Mouse (Mus musculus) MN1 (cell line): ENCODE data around the gene Mlx.

Source experiments
- DNase-seq: peaks from one replicate; pipeline ENCODE4 v3.0.0-alpha.2; 2016; ENCODE audit warnings: low spot score

Mlx gene

GRCm38 (mm10) chr11:101086756-101087681 lies at the start of gene Mlx:
TSS of gene Mlx (plus strand) at chr11:101087277.
- peak; percentile 92 for DNase-seq

GRCm38 (mm10) chr11:101037795-101038194 lies 49.3 kb upstream of the Mlx start:
- DNase-seq: no peak

GRCm38 (mm10) chr11:101045826-101046225 lies 41.3 kb upstream of the Mlx start:
- no peak for DNase-seq

GRCm38 (mm10) chr11:101046440-101046839 lies 40.6 kb upstream of the Mlx start:
- no peak for DNase-seq

GRCm38 (mm10) chr11:101047502-101047901 lies 39.6 kb upstream of the Mlx start:
- DNase-seq: no peak

GRCm38 (mm10) chr11:101050359-101050758 lies 36.7 kb upstream of the Mlx start:
- DNase-seq: no peak

- peak; percentile 36 for DNase-seq
Measured at GRCm38 (mm10) chr11:101051051-101051493, 36.0 kb upstream of the Mlx start.

- no peak for DNase-seq
Measured at GRCm38 (mm10) chr11:101051617-101052016, 35.5 kb upstream of the Mlx start.

- DNase-seq: no peak
Measured at GRCm38 (mm10) chr11:101052751-101053473, 34.2 kb upstream of the Mlx start.

- DNase-seq: no peak
Measured at GRCm38 (mm10) chr11:101053974-101054373, 33.1 kb upstream of the Mlx start.

GRCm38 (mm10) chr11:101055418-101055817 lies 31.7 kb upstream of the Mlx start:
- no peak for DNase-seq

GRCm38 (mm10) chr11:101056885-101057284 lies 30.2 kb upstream of the Mlx start:
- no peak for DNase-seq

GRCm38 (mm10) chr11:101057860-101058259 lies 29.2 kb upstream of the Mlx start:
- DNase-seq: peak; percentile 85

- no peak for DNase-seq
Measured at GRCm38 (mm10) chr11:101058726-101059125, 28.4 kb upstream of the Mlx start.

GRCm38 (mm10) chr11:101059473-101059872 lies 27.6 kb upstream of the Mlx start:
- no peak for DNase-seq

- peak; percentile 68 for DNase-seq
Measured at GRCm38 (mm10) chr11:101060126-101060525, 27.0 kb upstream of the Mlx start.

GRCm38 (mm10) chr11:101061049-101061448 lies 26.0 kb upstream of the Mlx start:
- DNase-seq: no peak

GRCm38 (mm10) chr11:101062165-101062884 lies 24.8 kb upstream of the Mlx start:
- no peak for DNase-seq

- no peak for DNase-seq
Measured at GRCm38 (mm10) chr11:101062971-101063675, 24.0 kb upstream of the Mlx start.

GRCm38 (mm10) chr11:101063676-101064327 lies 23.3 kb upstream of the Mlx start:
- DNase-seq: peak; percentile 85

GRCm38 (mm10) chr11:101064462-101064861 lies 22.6 kb upstream of the Mlx start:
- DNase-seq: no peak
